Mouse (Mus musculus) granulocyte monocyte progenitor cell, adult 5-6 weeks (primary cell): ENCODE measurements around the gene Nkx6-1. TPM values are rescaled to one million over a fixed set of nuclear protein-coding genes. Genes with fewer than 3 reads are reported as not detected.

Experiments
- ATAC-seq: replicated peaks from 2 replicates; pipeline ENCODE4 v1.8.0; 2016; ENCODE audit warnings: mild to moderate bottlenecking, moderate TSS enrichment, inconsistent platforms; ENCODE audit not compliant: poor library complexity, severe bottlenecking
- total RNA-seq, 2 experiments: library from RNA; stranded (forward) in 1 of 2; stranded (reverse) in 1 of 2; fragments of 200-712, 200-1000 nt in 1 of 2; fragments of >200 nt in 1 of 2; fragmentation: Nextera tagmentation in 1 of 2; gene quantifications; 2 replicates each; pipeline ENCODE4 v1.2.3; 2014 to 2017

The Nkx6-1 gene
- total RNA-seq (2014; fragmentation: Nextera tagmentation): not detected in 2 replicates
- not detected in 2 replicates for total RNA-seq (2017)

DNA sequence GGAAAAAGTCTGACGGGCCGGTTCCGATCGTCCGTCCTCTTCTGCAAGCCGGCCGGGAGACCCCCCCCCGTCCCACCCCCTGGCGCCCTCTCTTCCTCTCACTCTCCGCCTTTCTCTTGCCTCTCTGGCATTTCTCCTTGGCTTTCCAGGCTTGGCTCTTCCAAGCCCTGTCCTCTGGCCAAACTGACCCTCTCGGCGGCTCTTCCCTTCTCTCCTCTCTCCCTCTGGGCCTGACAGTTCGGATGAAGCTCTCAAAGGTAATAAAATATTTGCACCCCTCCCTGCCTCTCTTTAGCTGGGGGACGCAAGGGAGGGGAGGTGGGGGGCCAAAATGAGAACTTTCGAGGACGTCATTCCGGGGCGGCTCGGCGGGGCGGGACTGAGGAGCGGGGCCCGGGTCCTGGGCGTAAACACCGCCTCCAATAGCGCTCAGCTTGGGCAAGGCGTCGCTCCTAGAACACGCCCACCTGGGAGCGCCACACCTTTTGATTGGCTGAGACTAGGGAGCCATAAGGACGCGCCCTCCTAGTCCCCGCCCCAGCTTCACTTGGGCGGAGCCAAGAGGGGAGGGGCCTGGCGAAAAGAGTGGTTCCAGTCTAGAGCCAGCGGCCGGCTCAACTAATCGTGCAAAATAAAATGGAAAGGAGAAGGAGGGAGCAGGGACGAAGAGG, at the start of gene Nkx6-1:
Nkx6-1 (minus strand) TSS at position 52 of the 671 bp plus-strand sequence.
- peak; percentile 89 for ATAC-seq

GRCm38 (mm10) chr5:101713064-101713613, 48.3 kb upstream of the Nkx6-1 start:
- ATAC-seq: no peak

GRCm38 (mm10) chr5:101703374-101704260, 38.8 kb upstream of the Nkx6-1 start:
- ATAC-seq: no peak

DNA sequence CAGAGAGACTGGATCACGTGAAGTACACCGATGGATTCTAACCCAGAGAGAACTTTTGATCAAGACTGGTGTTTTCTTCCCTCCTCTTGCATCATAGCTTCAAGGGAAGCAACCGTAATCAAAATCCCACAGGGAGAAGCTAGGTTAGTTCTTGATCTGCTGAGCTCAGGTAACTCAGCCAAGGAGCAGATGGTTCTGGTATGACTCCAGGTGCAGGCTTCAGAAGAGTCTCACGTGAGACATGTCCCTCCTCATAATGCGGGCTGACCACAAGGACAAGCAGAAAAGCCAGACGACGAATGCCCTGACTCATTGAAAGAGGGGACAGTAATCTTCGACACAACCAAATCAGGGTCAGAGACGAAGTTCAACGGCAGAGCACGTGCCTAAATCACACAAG, 37.8 kb upstream of the Nkx6-1 start:
- no peak for ATAC-seq

DNA sequence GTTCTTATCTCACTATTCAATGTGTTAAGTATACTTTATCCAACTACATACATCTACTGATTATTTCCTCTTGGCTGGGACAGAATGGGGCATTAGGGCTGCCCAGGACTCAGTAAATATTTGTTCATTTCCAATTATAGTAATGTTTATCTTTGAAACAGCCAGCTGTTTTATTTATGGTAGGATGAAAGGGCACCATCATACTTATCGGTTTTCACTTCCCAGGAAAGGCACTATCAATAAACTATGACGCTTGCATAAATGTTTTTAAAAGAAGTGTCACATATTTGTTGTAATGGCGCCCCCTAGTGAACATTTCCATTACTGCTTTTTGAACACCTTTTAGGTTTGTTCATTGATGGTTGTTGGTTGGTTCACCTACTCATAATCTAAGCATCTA, 35.8 kb upstream of the Nkx6-1 start:
- ATAC-seq: no peak

- ATAC-seq: peak; percentile 63
Observed at GRCm38 (mm10) chr5:101688581-101688980, 23.8 kb upstream of the Nkx6-1 start.

GRCm38 (mm10) chr5:101683340-101683739, 18.5 kb upstream of the Nkx6-1 start:
- no peak for ATAC-seq

GRCm38 (mm10) chr5:101680338-101680737, 15.5 kb upstream of the Nkx6-1 start:
- ATAC-seq: no peak

DNA sequence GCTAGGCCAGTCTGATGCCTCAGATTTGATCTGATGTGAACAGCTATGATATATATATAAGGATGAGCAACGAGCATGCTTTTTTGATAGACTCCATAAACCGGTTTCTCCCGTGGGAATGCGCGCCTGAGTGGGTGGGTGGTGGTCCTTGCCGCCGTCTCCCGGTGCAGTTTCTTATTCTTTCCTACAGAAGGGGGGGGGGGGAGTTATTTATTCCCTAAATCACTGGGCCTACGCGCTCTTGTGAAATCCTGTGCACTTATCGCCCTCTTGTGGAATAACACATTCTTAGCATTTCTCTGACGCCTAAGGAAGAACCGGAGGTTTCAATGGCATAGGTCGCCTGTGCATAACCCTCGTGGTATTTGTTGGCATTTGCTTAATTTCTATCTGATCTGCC, 4.6 kb upstream of the Nkx6-1 start:
- ATAC-seq: peak; percentile 50

- ATAC-seq: no peak
Observed at GRCm38 (mm10) chr5:101668475-101668874, 3.7 kb upstream of the Nkx6-1 start.

DNA sequence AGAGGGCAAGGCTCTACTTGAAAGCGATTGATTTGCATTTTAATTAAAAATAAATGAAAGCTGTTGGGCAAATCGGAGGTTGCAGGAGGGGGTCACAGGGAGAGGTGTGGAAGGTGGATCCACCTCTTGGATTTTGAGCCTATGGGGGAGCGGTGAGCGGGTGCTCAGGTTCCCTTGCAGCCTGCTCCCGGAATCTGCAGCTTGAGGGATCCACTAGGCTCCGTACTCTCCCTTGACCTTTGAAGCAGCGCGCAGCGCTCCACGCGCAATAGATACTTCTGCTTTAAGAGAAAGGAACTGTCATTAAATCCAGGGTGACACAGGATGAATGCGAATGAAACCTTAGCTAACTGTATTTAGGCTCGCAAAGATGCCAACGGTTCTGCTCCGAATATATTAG, 3.2 kb upstream of the Nkx6-1 start:
- ATAC-seq: no peak

DNA sequence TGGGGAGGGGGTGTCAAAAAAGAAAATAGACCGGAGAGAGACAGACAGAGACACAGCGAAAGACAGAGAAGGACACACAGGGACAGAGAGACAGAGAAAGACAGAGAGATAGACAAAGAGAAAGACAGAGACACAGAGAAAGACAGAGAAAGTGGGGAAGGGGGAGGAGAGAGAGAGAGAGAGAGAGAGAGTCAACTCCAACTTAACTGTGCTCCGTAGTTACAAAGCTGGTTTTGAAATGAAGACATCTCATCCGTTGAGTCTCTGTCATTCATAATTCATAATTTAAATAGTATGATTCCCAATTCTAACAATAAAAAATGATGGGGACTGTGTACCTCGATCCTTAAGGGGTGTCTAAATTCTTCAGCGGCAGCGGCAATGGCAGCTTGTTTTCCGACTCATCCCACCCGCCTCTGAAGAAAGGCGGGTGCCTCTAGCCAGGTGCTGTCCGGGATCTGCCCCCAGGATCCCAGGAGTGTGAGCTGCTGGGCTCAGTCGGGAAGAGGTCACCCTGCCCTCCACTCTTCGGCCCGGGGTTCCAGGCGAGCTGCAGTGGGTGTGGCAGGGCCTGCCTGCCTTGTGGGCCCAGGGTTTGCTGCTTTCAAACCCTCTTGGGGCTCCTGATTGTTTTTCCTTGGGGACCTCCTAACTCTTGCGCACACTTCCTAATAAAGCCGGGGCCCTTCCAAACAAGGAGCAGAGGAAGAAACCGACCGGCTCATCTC, 2.6 kb upstream of the Nkx6-1 start:
- ATAC-seq: no peak

DNA sequence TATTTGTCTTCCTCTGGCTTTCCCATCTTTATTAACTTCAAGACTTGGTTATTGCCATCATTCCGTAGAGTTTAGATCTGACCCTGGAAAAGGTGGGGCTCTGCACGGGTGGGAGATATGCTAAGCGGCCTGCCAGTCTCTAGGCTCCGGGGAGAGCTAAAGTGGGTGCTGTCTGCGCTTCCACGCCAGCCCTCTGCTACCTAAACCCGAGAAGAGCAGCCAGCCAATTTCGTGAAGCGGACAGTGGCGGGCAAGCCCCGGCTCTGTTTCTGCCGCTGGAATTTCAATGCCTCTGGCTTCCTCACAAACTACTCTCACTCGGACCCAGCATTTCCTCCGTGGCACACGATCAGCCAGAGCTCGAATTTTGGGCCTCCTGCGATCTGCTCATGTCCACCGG, 1.9 kb upstream of the Nkx6-1 start:
- no peak for ATAC-seq

DNA sequence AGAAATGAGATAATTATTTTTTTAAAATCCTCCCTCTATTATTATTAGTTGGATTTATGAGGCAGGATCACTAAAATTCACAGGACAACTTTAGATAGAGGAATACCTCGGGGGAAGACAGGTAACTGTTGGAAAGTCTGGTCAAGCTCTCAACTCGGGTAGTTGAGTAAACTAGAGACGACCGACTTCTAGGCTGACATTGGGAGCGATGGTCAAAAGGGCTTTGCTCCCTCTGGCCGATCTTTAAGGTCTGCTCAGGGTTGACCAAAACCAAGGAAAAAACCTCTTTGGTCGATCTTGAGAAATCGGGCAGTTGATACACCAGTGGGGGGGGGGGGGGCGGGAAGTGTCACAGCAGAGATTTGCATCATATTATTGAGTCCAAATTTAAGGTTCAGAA, 1.3 kb upstream of the Nkx6-1 start:
- no peak for ATAC-seq

DNA sequence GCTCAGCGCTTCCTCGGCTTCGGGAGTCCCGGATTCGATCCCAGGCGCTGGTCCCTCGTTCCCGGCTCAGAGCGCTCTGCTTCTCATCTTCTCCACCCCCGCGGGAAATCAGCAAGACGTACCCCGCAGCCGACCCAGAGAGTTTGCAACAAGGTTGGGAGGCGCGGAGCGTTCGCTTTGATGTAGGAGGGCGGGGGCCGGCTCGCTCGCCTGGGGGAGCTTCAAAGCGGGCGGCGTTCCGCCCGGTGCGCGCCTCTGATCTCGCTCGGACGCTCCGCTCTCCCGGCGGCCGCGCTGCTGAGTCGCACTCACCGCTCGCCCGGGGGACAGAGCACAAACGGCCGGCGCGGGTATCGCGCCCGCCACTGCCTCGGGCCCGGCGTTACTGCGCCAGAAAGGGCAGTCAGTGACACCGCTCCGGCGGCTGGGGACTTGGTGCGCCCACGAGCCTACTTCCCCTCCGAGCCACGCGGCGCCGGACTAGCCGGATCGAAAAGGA, 324 bp downstream of the Nkx6-1 start:
- ATAC-seq: peak; percentile 43

DNA sequence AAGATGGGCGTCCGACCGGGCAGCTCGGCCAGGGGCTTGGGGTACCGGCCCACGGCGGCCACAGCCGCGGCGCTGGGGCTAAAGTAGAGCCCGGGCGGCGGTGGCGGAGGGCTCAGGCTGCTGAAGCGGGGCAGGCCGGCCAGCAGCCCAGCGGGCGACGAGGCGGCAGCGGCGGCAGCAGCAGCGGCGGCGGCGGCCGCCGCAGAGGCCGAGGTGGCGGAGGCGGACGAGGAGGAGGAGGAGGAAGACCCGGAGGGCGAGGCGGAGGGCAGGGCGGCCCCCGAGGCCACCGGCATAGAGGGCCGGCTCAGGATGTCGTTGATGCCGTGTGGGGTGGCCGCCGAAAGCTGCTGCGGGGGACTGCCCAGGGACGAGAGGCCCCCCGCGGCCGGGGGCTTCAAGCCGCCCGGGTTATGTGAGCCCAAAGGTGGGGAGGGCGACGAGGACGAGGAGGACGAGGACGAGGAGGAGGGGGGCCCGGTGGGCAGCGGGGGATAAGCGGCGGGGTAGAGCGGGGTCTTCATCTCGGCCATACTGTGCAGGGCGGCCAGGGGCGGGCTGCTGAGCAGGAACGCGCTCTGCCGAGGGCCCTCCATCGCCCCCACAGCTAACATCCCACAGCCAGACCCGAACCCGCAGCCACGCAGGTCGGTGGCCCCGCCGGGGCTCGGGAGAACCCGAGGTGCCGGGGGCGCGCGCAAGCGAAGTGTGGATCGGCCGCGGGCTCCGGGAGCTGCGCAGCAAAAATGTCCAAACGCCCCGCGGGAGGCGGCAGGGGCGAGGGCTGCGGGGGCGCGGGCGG, 974 bp downstream of the Nkx6-1 start:
- no peak for ATAC-seq

DNA sequence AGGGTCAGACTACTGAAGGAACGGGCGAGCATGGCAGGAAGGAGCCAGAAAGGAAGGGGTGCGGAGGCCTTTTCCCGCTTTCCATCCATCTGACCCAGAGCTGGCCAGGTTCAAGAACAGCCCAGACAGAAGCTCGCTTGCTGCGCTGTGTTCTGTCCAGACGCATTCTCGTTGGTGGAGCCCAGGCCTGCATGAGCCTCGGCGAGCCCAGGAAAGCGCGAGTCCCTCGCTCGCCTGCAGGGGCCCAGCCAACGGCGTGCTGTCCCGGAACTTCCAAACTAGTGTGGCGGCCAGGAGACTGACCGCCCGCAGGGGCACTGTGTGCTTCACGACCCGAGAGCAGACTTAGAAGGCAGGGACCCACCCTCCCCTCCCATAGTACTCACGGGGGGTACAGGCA, 1.6 kb downstream of the Nkx6-1 start:
- ATAC-seq: peak; percentile 36

GRCm38 (mm10) chr5:101662485-101662884, 2.3 kb downstream of the Nkx6-1 start:
- no peak for ATAC-seq

- no peak for ATAC-seq
Observed at GRCm38 (mm10) chr5:101661561-101662211, 3.1 kb downstream of the Nkx6-1 start.
